ENCODE assay signal across 37 mouse cellular contexts in the genomic region with DNA sequence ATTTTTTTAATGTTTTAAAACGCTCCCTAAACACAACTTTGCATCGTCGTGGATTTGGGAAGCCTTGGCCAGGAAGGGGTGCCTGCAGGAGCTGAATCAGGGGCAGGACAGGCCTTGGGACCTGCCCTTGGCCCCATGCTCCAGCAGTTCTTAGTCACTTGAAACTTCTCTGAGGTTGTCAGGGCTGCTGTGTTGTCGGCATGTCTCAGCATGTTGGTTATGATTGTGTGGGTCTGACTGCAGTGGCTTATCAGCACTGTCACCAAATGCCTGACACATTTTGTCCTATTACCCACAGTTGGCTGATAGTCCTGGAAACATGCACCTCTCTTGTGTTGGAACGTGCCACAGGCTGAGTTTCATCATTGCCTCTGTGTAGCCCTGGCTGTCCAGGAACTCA. TPM values are rescaled to one million over a fixed set of nuclear protein-coding genes. Genes with fewer than 3 reads are reported as not detected.
DNase-seq lines count a peak whose midpoint lies in the region; ATAC-seq and TF ChIP-seq lines count a peak whose summit lies in the region.
"Had no signal": no experiment of that assay in that cellular context is flagged by ENCODE, and none has a peak within 500 bp of the region (broad histone marks: within the 10 kb centered on the region; RNA-seq: fewer than 3 reads in every experiment).

No protein-coding gene starts in this region.

- H3K9me3 ChIP-seq in heart, embryonic 12.5 days (replicated peaks), result no peaks in the 10 kb centered on the region
- H3K9me3 ChIP-seq in stomach, embryonic 15.5 days, result no peaks in the 10 kb centered on the region
- H3K9me3 ChIP-seq in stomach, postnatal 0 days (ENCODE audit: control insufficient read depth, low read length), result no peaks in the 10 kb centered on the region
- H3K9me3 ChIP-seq in hindbrain, embryonic 13.5 days, result no peaks in the 10 kb centered on the region
- H3K9me3 ChIP-seq: embryonic facial prominence, embryonic 13.5 days; forebrain, embryonic 10.5 days; forebrain, embryonic 15.5 days; hindbrain, embryonic 12.5 days; limb, embryonic 10.5 days; limb, embryonic 15.5 days; midbrain, embryonic 13.5 days had no signal

- no peak overlapping the region for H3K9ac ChIP-seq in heart, embryonic 12.5 days
- no peak overlapping the region for H3K9ac ChIP-seq in stomach, embryonic 15.5 days
- H3K9ac ChIP-seq in stomach, postnatal 0 days (ENCODE audit: low read length), result no peak overlapping the region
- H3K9ac ChIP-seq in hindbrain, embryonic 13.5 days, result no peak overlapping the region
- H3K9ac ChIP-seq: embryonic facial prominence, embryonic 13.5 days; forebrain, embryonic 15.5 days; hindbrain, embryonic 12.5 days; limb, embryonic 15.5 days; liver, embryonic 14.5 days; midbrain, embryonic 13.5 days had no signal

- no peaks in the 10 kb centered on the region for H3K27me3 ChIP-seq in heart, embryonic 12.5 days (replicated peaks)
- H3K27me3 ChIP-seq in stomach, embryonic 15.5 days (replicated peaks), result no peaks in the 10 kb centered on the region
- H3K27me3 ChIP-seq in stomach, postnatal 0 days (ENCODE audit: control insufficient read depth, insufficient read depth, low read length), result no peaks in the 10 kb centered on the region
- H3K27me3 ChIP-seq in hindbrain, embryonic 13.5 days, result no peaks in the 10 kb centered on the region
- H3K27me3 ChIP-seq: embryonic facial prominence, embryonic 13.5 days; forebrain, embryonic 15.5 days; hindbrain, embryonic 12.5 days; limb, embryonic 15.5 days; midbrain, embryonic 13.5 days; Patski had no signal

- 0 out of 2 replicates have a peak, but pooled peaks have one; percentile 6 for ATAC-seq in heart, embryonic 12.5 days (ENCODE audit: insufficient number of reproducible peaks, low FRiP score)
- no peak for ATAC-seq in stomach, embryonic 15.5 days (ENCODE audit: insufficient read depth, low FRiP score, low read depth)
- no peak for ATAC-seq in stomach, postnatal 0 days (ENCODE audit: low FRiP score, low TSS enrichment)
- ATAC-seq in hindbrain, embryonic 13.5 days (ENCODE audit: low FRiP score), result no peak
- ATAC-seq: forebrain, embryonic 15.5 days; intestine, embryonic 16.5 days; midbrain, embryonic 13.5 days; Patski had no signal

- no peak for DNase-seq in heart, adult 18-20 months
- no peak for DNase-seq in stomach, postnatal 0 days (ENCODE audit: low spot score)
- DNase-seq in adrenal gland, postnatal 10 days, result peak; percentile 39
- DNase-seq in left cerebral cortex, adult 11 months (ENCODE audit: low spot score), result no peak
- DNase-seq: cerebellum, adult 18-20 months; cerebellum, postnatal 10 days; gastrocnemius, postnatal 25 days; heart, adult 2 months; kidney, adult 8-10 months; kidney, postnatal 4 days; lung, adult 2 months; lung, postnatal 10 days; thymus, postnatal 14 days had no signal

- H3K4me2 ChIP-seq in heart, embryonic 12.5 days, result no peak overlapping the region
- no peak overlapping the region for H3K4me2 ChIP-seq in stomach, embryonic 15.5 days
- H3K4me2 ChIP-seq in stomach, postnatal 0 days (replicated peaks; ENCODE audit: low read depth), result no peak overlapping the region
- H3K4me2 ChIP-seq in hindbrain, embryonic 13.5 days, result no peak overlapping the region
- H3K4me2 ChIP-seq: embryonic facial prominence, embryonic 13.5 days; forebrain, embryonic 15.5 days; hindbrain, embryonic 12.5 days; limb, embryonic 15.5 days; midbrain, embryonic 13.5 days had no signal

- peaks cover 80% of the 10 kb centered on the region for H3K36me3 ChIP-seq in heart, embryonic 12.5 days
- peaks cover 66% of the 10 kb centered on the region for H3K36me3 ChIP-seq in stomach, embryonic 15.5 days
- peaks cover 35% of the 10 kb centered on the region for H3K36me3 ChIP-seq in stomach, postnatal 0 days (ENCODE audit: control insufficient read depth, insufficient read depth, low read length)
- peaks cover 80% of the 10 kb centered on the region for H3K36me3 ChIP-seq in hindbrain, embryonic 13.5 days

- no peak for TF ChIP-seq EP300 in stomach, postnatal 0 days (optimal IDR thresholded peaks at IDR 0.05)

- peaks cover 17% of the 10 kb centered on the region for H3K4me1 ChIP-seq in heart, embryonic 12.5 days (replicated peaks)
- 0 out of 2 replicates have a peak, but pooled peaks cover 4% of the 10 kb centered on the region for H3K4me1 ChIP-seq in stomach, embryonic 15.5 days
- no peaks in the 10 kb centered on the region for H3K4me1 ChIP-seq in stomach, postnatal 0 days (replicated peaks; ENCODE audit: control insufficient read depth, insufficient read depth)
- 0 out of 2 replicates have a peak, but pooled peaks cover 9% of the 10 kb centered on the region for H3K4me1 ChIP-seq in hindbrain, embryonic 13.5 days (replicated peaks)
- H3K4me1 ChIP-seq: embryonic facial prominence, embryonic 13.5 days; forebrain, embryonic 10.5 days; hindbrain, embryonic 12.5 days had no signal

- 72% methylated on average over 5 of the region's 5 CpGs for WGBS in heart, embryonic 12.5 days
- WGBS in stomach, embryonic 15.5 days, result 75% methylated on average over 5 of the region's 5 CpGs
- WGBS in stomach, postnatal 0 days, result 64% methylated on average over 5 of the region's 5 CpGs
- WGBS in hindbrain, embryonic 13.5 days, result 92% methylated on average over 5 of the region's 5 CpGs

- no peak overlapping the region for H3K4me3 ChIP-seq in heart, embryonic 12.5 days
- no peak overlapping the region for H3K4me3 ChIP-seq in stomach, embryonic 15.5 days (replicated peaks)
- H3K4me3 ChIP-seq in stomach, postnatal 0 days (ENCODE audit: low read depth, low read length), result no peak overlapping the region
- no peak overlapping the region for H3K4me3 ChIP-seq in hindbrain, embryonic 13.5 days
- H3K4me3 ChIP-seq: embryonic facial prominence, embryonic 13.5 days; forebrain, embryonic 10.5 days; forebrain, embryonic 15.5 days; heart, adult 2 months; hindbrain, embryonic 12.5 days; limb, embryonic 10.5 days; limb, embryonic 15.5 days; midbrain, embryonic 13.5 days had no signal

- no peak for TF ChIP-seq CTCF in stomach, postnatal 0 days (IDR thresholded peaks at IDR 0.05; ENCODE audit: low read depth)

- H3K27ac ChIP-seq in heart, embryonic 12.5 days (ENCODE audit: poor library complexity, severe bottlenecking), result no peak overlapping the region
- H3K27ac ChIP-seq in stomach, embryonic 15.5 days, result peak overlapping the region; percentile 40; the same call in 1 of the 2 replicates
- no peak overlapping the region for H3K27ac ChIP-seq in stomach, postnatal 0 days (replicated peaks)
- no peak overlapping the region for H3K27ac ChIP-seq in hindbrain, embryonic 13.5 days
- H3K27ac ChIP-seq: embryonic facial prominence, embryonic 13.5 days; forebrain, embryonic 10.5 days; forebrain, embryonic 15.5 days; heart, adult 2 months; hindbrain, embryonic 12.5 days; kidney, postnatal 0 days; limb, embryonic 10.5 days; limb, embryonic 15.5 days; liver, embryonic 14.5 days; macrophage; midbrain, embryonic 13.5 days had no signal

RNA-seq across cellular contexts. Expression of a gene that starts 19.8 kb away (rescaled TPM):
- polyA plus RNA-seq in heart, embryonic 12.5 days (2016; fragmentation: Nextera tagmentation; extraction: Ambion mirVana), result 38.5 and 40.6 TPM in 2 replicates
- total RNA-seq in heart, adult 18-20 months (2021), result 10 to 100 TPM; 12.2 to 14.9 TPM
- 46.5 and 47.9 TPM in 2 replicates for polyA plus RNA-seq in stomach, embryonic 15.5 days (2015; fragmentation: Nextera tagmentation; extraction: Ambion mirVana)
- polyA plus RNA-seq in stomach, postnatal 0 days (2015; fragmentation: Nextera tagmentation; extraction: Ambion mirVana), result 18.9 and 20.4 TPM in 2 replicates
- 10 to 100 TPM; 69.2 to 74.3 TPM for total RNA-seq in adrenal gland, postnatal 10 days (2021)
- polyA plus RNA-seq in hindbrain, embryonic 13.5 days (2015; fragmentation: Nextera tagmentation; extraction: Ambion mirVana), result 13.8 and 15.7 TPM in 2 replicates

RNA-seq across cellular contexts. Expression of a gene that starts 22.4 kb away (rescaled TPM):
- polyA plus RNA-seq in heart, embryonic 12.5 days (2016; fragmentation: Nextera tagmentation; extraction: Ambion mirVana), result not detected in 2 replicates
- not detected for total RNA-seq in heart, adult 18-20 months (2021)
- 0.19 and 0.49 TPM in 2 replicates for polyA plus RNA-seq in stomach, embryonic 15.5 days (2015; fragmentation: Nextera tagmentation; extraction: Ambion mirVana)
- polyA plus RNA-seq in stomach, postnatal 0 days (2015; fragmentation: Nextera tagmentation; extraction: Ambion mirVana), result not detected in 2 replicates
- total RNA-seq in adrenal gland, postnatal 10 days (2021), result under 1 TPM in 1 of 2 experiments, not detected in 1; 0.55 TPM
- polyA plus RNA-seq in hindbrain, embryonic 13.5 days (2015; fragmentation: Nextera tagmentation; extraction: Ambion mirVana), result not detected in 2 replicates
- total RNA-seq: common myeloid progenitor, adult 5-6 weeks; gastrocnemius, adult 18-20 months; gastrocnemius, postnatal 25 days; heart, adult 2 months; heart, postnatal 25 days; layer of hippocampus, adult 8-10 months; layer of hippocampus, postnatal 25 days; megakaryocyte-erythroid progenitor cell, adult 5-6 weeks; MEL; monocyte, adult 5-6 weeks had no signal
- polyA plus RNA-seq: brain, embryonic 14.5 days; embryonic facial prominence, embryonic 13.5 days; forebrain, embryonic 10.5 days; heart, adult 2 months; limb, embryonic 10.5 days; limb, embryonic 15.5 days; liver, embryonic 14.5 days; lung, adult 2 months; macrophage; midbrain, embryonic 13.5 days; Patski had no signal

RNA-seq across cellular contexts. Expression of a gene that starts 53.9 kb away (rescaled TPM):
- polyA plus RNA-seq in heart, embryonic 12.5 days (2016; fragmentation: Nextera tagmentation; extraction: Ambion mirVana), result 2.1 and 2.5 TPM in 2 replicates
- 1 to 10 TPM in 1 of 2 experiments, under 1 TPM in 1; 0.51 to 1.5 TPM for total RNA-seq in heart, adult 18-20 months (2021)
- polyA plus RNA-seq in stomach, embryonic 15.5 days (2015; fragmentation: Nextera tagmentation; extraction: Ambion mirVana), result 1.7 and 2.8 TPM in 2 replicates
- 0.23 and 0.27 TPM in 2 replicates for polyA plus RNA-seq in stomach, postnatal 0 days (2015; fragmentation: Nextera tagmentation; extraction: Ambion mirVana)
- total RNA-seq in adrenal gland, postnatal 10 days (2021), result 1 to 10 TPM; 1.1 to 1.2 TPM
- 0.09 and 0.13 TPM in 2 replicates for polyA plus RNA-seq in hindbrain, embryonic 13.5 days (2015; fragmentation: Nextera tagmentation; extraction: Ambion mirVana)
- total RNA-seq: layer of hippocampus, postnatal 25 days; MEL had no signal
- polyA plus RNA-seq: embryonic facial prominence, embryonic 13.5 days had no signal

RNA-seq across cellular contexts. Expression of a gene that starts 54.3 kb away (rescaled TPM):
- polyA plus RNA-seq in heart, embryonic 12.5 days (2016; fragmentation: Nextera tagmentation; extraction: Ambion mirVana), result 20.1 and 21.0 TPM in 2 replicates
- total RNA-seq in heart, adult 18-20 months (2021), result 10 to 100 TPM; 68.5 to 72.7 TPM
- polyA plus RNA-seq in stomach, embryonic 15.5 days (2015; fragmentation: Nextera tagmentation; extraction: Ambion mirVana), result 15.2 and 15.9 TPM in 2 replicates
- 11.3 and 12.7 TPM in 2 replicates for polyA plus RNA-seq in stomach, postnatal 0 days (2015; fragmentation: Nextera tagmentation; extraction: Ambion mirVana)
- 10 to 100 TPM; 17.5 to 25.7 TPM for total RNA-seq in adrenal gland, postnatal 10 days (2021)
- polyA plus RNA-seq in hindbrain, embryonic 13.5 days (2015; fragmentation: Nextera tagmentation; extraction: Ambion mirVana), result 23.2 and 23.8 TPM in 2 replicates
